Mouse (Mus musculus) cerebellum, postnatal 14 days (tissue): ENCODE measurements at regions not wholly inside any gene's neighbourhood (a gene's known extent, or its start where the extent isn't known, plus 50 kb on each side); places are given as distances from the start of the nearest gene placed in this dataset.

Experiments
- DNase-seq, 2 experiments: peaks; one replicate each; pipeline ENCODE4 v3.0.0; 2021; ENCODE audit warnings: mixed read lengths in 2 of 2

DNA sequence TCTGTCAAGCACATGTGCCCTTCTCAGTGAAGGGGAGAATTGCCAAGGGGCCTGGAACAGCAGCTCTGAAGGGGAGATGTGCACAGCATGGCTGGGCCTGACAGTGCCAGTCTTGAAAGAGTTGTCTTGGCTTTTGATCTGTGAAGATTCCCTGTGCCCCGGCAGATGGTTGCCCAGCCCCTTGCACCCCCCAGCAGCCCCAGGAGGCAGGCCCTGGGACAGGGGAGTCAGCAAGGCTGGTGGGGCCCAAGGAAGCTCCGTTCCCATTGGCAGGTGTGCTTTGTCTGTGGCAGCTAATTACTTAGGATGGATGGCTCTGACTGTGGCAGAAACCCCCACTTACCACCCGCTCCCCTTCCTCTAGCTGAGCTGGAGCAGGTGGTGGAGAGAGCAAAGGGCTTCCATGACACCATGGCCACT, 58.6 kb downstream of the Tspan17 start:
- DNase-seq, result peak in 1 of 2 experiments; percentile 38

DNA sequence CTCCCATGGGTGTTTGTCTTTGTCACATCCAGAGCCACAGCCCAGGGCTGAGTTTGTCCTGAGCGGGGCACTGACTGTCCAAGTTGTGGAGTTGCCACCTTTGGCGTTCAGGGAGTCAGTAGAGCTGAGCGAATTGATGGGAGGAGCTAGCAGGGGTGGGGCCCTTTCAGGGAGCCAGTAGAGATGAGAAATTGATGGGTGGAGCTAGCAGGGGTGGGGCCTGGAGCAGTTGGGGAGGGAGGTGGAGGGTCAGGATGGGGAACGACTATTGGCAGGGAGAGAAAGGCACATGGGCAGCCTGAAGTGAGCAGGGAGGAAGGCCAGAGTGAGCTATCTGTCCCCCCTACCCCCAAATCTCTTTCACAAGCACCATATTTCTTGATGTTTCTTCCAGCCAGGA, 62.0 kb downstream of the Tspan17 start:
- no peak for DNase-seq

DNA sequence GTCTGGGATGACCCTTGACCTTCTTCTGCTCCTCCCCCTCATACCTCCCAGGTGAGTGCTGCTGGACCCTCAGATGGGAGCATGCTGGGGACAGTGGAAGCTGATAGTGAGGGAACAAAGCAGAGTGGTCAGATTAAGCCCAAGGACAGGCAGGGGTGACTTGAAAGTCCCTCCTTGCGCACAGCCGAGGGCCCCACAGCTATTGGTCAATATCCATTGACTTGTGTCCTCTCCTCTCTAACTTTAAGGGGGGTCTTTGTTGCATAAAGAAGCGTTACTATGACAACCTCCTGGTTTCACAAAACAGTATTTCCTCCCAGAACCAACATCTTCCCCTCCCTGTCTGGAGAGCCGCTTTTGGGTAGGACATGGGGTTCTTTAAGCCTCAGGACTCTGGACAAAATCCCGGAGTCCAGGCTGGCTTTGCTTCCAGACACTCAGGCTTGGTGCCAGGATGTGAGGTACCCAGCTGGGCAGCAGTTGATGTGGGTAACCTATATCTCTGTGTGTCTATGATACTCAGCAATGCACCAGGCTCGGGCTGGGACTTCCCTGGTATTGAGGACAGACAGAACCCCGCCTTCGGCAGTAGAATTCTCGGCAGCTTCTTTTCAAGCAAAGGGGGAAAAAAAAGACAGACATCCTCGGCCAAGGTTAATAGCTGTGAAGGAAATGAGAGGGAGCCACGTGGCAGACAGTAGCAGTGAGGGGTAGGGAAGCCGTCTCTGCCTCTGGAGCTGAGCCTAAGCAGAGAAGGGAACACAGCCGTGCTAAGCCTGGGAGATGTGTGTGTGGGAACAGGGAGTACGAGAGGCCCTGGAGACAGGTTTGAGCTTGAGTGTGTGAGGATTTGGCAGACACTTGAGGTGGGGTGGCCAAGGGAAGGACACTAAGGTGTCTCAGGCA, 66.4 kb downstream of the Tspan17 start:
- peak; percentile 73 to 77 for DNase-seq

DNA sequence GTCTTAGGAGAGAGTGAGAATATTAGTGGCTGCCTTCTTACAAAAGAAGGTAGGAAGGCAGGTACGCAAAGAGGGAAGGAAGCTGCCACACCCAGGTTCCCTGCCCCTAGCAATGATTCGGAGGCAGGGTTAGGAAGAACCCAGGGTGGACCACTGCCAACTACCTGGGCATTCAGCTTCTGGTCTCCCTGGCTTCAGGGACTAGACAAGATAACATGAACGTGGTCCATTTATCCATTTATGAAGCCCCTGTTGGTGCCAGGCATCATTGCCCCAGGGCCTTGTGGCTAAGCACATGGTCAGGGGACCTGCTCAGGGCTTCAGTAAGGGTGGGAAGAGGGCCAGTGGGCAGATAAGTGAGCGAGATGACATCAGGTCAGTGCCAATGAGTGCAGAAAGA, 73.8 kb downstream of the Tspan17 start:
- peak; percentile 73 to 76 for DNase-seq

DNA sequence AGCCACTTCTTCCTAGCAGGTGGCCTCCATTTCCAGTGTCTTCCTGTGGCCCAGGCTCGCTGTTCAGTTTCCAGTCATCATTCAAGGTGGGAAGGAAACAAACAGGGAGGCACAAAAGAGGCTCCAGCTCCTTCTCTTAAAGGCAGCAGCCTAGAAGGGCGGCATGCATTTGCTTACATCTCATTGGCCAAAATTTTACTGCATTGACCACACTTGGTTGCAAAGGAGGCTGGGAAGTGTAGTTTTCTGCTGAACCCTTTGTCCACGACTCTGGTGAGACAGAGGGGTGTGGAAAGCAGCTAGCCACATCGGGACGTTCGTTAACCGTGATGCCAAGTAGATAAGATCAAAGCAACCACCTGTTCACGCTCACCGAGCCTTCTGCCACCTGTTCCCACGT, 74.9 kb downstream of the Tspan17 start:
- no peak for DNase-seq

DNA sequence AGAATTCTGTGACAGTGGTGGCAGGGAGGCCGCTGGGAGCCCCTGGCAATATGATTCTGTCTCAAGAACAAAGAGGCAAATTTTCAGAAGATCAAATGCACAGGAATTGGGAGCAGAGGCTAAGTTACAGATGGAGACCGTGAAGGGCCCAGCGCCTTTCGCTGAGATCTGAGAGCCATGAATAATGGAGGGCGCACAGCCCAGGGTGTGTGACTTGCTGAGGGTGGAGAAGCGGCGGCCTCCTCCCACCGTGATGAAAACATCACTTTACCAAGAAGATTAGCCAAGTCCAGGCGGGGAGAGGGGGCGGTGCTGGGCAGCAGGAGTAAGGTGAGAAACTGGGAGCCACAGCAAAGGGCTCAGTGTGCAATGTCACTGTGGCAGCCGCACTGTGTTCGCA, 77.2 kb upstream of the Unc5a start:
- no peak for DNase-seq

DNA sequence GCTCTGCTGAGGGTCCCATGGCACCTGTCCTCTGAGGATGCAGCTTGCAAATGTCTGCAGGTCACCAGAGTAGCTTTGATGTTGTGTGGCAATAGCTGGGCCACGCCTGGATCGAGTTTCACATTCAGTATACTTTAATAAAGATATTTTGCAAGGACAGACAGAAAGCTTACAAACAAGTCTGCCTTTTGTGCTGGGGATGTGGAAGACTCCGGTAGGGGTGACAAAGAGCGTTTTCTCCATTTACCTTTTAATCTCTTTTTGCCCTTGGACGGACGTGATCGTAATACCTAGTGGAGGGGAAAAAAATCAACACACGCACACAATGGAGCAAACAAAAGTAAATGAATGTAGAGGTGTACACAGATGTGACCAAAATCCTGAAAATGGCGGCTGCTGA, 75.3 kb upstream of the Unc5a start:
- no peak for DNase-seq

DNA sequence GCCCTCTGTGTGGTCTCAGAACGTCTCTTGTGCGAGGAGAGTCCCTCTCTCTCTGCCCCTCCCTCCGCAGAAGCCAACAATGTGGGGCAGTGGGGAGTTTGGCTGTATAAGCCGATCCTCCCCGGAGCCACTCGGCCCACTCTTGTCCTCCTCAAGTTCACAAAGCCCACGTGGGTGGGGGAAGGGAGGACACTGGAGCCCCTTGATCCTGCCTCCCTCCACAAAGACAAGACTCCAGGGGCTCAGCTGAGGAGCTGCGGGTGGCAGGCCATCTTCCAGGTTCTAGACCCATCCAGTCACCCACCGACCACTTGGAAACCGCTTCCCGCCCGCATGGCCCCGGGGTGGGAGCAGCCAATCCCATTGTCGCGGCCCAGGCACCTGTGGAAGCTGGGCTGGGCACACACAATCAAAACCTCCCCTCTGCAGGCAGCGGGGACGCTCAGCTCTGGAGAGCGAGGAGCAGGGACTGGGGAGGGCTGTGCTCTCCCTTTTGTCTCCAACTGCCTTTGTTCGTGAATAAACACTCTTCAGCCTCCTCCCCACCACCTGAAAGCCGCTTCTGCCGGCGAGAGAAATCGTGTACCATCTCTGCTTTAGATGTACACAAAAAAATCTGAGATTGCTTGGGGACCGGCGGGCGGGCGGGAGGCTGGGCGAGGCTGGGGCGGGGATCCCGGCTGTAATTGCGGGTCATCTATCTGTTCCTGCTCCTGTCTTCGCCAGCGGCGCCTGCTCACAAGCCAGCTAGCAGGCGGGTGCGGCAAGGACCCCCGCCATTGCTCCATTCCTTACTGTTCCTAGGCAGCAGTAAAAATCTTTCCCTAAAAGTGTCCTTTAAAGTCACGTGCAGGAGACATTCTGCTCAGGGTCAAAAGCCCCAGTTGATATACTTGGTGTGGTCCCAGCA, 74.7 kb upstream of the Unc5a start:
- DNase-seq, result peak; percentile 32 to 49

DNA sequence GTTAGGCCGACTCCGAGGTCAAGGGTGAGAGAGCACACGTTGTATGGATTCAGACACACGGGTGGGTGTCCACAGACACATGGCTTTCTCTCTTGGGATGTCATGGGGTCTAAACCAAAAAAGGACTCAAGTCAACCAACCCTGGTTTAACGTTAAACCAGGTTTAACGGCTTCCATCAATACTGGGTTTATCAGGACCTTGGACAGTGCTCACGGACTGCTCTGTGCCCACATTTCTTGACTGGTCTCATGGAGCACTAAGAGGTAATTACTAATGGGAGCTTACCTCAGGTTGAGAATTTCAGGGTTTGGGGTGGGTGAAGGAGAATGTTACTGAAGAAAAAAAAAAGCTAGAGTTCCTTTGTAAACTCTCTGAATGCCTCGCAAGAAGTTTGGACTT, 72.7 kb upstream of the Unc5a start:
- no peak for DNase-seq

DNA sequence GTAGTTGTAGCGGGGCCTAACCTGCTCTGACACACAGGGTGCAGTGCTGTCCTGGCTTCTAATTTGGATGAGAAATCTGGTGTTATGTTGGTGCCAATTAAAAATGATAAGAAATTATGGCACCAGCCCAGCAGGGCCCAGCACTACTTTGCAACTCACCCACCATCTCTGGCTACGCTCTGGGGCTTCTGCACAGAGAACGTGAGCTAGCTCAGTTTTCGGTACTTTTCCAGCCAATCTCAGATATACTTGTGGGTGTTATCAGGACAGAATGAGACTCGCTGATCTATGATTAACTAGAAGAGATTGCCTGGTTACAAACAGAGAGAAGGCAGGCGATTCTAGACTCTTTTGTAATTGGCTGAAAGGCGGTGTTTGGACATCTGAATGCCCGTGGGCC, 71.6 kb upstream of the Unc5a start:
- no peak for DNase-seq

DNA sequence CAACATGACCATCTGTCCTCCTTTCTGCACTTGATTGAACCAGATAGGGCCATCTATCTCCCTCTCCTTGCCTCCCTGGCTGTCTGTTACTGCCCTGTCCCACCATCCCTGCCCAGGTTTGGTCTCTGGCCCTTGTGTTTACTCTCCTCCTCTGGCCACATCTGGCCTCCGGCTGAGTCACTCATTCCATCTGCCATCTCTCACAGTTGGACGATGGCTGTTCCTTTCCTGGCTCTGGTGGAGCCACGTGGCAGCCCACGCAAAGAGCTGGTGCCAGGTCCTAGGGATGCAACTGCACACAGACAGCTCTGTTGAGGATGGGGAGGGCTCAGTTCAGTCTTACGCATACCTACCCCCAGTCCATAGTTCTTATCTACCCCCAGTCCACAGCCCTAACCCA, 69.9 kb upstream of the Unc5a start:
- DNase-seq, result peak; percentile 60 to 61

DNA sequence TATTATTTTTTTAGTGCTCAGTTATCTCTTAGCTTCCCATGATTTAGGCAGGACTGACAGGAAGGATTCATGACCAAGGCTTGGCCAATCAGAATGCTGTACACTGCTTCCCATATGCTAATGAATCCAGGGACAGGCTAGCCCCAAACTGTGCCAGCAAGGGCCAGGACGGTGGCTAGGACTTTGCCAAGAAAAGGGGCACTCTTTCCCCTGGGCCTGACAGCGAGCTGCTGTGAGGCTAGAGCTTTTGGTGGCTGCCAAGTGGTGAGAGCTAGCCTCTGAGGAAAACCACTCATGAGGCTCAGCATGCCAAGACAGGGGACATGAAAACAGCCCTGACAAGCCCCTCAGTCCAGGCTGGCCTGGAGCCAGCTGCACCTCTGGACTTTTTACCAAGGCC, 69.0 kb upstream of the Unc5a start:
- DNase-seq, result peak; percentile 46 to 57

DNA sequence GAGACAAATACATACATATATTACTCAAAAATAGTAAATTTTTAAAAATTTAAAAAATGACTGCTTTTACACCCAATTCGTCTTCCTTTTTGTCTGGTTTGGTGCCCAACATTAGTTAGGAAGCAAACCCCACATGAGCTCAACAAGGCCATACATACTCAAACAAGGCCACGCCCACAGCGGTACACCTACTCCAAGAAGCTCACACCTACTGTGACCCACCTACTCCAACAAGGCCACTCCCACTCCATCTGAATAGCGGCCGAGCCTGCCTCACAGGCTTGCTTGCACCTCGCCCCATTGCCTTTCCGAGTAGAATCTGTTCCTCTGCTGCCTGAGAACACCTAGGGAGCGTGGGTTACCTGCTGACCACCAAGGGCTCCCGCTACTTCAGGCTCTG, 66.4 kb upstream of the Unc5a start:
- no peak for DNase-seq

DNA sequence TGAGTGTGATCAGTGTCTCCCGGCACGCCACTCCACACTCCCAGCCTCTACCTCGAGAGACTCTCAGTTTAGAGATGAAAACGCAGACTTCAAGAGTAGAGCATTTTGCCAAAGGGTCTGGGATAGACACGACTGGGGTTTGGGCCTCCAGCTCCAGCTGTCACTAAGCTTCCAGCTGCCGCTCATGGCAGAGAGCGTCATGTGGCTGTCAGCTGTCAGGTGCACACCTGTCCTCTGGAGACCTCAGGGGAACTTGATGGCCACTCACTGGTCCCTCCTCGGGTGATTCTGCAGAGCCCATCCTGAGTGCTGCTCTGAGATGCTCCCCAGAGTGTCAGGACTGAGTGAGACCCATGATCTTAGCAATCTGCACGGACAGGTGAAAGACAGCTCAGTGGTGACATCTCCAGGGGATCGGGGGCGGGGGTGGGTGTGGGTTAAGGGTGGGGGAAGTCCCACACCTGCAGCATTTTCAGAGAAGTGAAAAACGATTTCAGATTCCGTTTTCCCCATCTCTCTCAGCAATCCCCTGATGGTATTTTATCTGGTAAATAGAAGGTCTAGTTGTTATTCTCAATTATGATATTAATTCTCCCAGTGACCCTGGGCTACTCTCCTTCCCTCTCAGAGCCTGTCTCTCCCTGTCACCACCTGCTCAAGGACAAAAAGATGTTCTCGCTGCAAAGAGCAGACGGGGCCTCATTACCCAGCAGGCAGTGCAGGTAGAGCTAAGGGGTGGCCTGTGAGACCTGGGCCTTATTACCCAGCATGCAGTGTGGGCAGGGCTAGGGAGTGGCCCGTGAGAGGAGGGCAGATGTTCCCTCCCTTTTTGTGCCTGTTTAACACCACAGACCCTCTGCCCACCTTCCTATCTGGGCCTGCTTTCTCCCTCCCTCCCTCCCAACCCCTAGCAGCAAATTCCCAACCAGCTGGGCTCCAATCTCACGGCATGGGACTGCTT, 65.2 kb upstream of the Unc5a start:
- no peak for DNase-seq

DNA sequence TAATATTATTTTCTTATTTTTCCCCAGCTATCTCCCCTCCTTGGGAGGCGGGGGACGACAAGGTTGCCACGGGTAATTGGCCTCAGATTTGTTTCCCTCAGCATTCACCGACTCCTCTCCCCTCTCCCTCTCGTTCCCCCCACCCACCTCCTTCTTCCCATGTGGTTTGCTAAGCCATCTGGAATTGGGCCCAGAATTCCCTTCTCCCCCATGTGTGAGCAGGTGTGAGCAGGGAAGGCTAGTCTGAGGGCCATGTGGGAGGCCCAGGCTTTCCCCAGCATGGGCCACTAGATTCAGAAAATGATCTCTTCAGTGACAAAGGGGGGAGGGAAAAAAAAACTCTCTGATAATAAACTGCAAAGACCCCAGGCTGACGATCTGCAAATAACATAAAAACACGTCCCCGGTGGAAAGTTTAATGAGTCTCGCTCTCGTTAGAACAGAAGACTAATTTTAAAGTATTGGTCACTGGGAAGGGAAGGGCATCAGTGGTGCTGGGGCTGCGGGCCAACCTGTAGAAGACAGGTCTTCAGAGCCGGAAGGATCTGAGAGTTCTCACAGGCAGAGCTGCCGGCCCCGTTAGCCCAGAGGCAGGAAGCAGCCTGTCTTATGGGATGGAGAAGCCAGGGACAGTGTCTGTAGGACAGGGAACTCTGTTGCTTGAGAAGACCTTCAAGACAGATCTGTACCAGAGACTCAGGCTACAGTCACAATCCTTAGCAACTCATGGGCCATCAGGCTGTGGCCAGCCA, 64.3 kb upstream of the Unc5a start:
- DNase-seq, result peak; percentile 72 to 74

DNA sequence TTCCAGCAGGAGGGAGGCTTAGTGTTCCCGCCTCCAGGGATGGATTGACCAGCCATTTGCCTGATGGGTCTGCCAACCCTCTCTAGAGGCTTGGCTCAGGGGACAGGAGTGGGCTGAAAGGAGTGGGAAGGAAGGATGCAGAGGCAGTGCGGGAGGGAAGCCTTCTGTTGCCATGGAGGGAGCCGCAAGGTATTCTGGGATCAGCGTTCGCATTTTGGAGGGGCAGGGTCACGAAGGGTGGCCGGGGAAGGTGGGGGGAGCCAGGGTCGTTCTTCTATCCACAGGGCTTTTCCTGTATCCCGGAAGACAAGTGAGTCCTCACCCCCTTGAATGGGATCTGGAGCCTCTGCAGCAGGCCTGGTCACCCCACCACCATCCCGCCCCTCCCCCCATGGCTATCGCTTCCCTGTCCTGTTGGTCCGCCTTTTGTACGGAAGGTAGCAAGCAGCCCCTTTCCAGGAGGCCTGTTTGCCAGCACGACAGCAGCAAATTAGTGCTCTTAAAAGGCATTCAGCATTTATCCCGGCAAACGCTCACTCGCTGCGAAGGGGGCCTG, 61.8 kb upstream of the Unc5a start:
- peak; percentile 56 to 71 for DNase-seq

DNA sequence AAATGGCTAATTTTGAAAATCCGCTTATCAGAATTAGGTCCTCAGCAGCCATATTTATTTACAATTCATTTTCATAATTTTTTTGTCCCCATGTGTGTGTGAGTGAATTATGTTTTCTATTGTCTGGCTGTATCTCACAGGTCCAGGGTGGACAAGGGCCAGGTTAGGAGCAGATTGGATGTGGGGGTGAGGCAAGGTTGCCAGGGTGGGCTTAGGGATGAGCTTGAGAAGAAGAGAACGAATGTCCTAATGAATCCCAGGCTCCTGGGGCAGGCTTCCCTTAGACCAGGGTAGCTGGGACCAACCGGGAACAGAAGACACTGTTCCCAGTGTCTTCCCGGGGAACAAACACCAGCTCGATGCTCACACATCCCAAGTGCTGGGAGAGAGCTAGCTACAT, 61.2 kb upstream of the Unc5a start:
- peak; percentile 48 to 50 for DNase-seq

DNA sequence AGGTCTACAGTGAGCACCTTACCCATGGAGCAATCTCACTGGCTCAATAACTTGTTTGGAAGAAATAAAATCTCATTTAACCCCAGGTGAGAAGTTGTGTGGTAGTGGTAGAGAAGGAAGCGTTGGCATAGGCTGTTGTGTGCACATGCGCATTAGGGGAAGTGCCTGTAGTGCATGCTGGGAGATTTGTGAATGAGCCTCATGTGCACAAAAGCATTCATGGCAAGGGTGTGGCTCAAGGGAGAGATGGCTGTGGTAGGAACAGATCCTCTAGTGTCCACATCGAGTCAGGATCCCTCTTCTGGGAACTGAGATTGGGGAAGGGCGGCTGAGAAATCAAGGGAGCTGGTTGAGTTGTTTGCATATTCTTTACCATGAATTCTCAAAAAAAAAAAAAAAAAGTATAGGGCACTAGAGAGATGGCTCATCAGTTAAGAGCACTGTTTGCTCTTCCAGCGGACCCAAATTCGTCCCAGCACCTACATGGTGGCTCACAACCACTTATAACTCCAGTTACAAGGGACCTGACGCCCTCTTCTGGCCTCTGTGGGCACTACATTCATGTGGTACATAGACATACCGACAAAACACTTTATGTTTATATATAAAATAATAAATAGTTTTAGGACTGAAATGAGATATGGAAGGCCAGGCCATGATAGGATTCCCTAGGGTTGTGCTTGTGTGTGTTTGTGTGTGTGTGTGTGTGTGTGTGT, 59.4 kb upstream of the Unc5a start:
- no peak for DNase-seq

DNA sequence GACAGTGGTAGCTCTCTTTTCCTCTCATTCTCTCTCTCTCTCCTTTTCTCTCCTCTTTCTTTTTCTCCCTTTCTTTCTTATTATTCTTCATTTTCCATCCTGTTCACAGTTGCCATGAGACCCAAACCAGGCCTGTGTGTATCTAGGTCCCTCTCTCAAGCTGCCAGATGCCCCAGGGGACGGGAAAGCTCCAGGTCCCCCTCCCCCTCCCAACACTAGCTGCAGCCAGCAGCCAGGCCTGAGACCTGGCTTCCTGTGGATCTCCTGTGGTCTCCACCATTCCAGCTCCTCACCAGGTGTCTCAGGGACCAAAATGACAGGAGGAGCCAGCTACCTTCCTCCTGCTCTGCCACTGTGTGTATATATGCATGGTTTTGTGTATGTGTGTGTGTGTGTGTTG, 56.6 kb upstream of the Unc5a start:
- no peak for DNase-seq

DNA sequence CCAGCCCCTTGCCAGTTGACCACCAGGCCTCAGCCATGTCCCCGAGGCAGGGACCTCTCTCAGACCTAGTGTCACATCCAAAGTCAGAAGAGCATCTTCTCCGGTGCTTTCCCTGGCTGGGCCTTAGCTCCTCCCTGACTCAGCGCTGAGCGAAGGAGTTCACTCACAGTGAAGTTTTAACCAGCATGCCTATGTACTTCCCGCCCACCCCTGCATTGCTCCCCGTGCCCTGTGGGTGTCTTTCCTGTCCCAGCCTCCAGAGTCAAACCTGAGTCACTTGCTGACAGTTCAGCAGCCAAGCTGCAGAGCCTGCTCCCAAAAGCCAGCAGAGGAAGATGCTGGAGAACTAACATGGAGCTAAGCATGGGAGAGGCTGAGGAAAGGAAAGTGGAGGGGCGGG, 55.6 kb upstream of the Unc5a start:
- DNase-seq, result no peak

DNA sequence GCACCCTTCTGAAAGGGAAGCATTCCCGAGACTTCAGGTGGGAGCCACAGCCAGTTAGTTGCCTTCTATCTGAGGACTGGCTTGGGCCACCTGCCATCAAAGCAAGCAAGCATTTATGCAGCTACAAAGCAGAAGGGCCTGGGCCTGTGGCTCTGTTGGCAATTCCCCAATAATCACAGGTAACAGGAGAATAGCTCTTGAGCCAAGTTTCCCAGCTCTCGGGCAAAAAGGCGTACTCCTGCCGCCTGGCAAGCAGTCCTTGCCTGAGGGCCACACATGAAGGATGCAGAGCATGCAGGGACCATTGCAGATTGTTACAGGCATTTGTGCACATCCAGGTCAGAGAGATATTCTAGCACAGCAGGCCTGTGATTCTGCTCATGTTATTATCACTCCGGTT, 53.2 kb upstream of the Unc5a start:
- peak; percentile 79 to 85 for DNase-seq
